Mouse (Mus musculus): ENCODE results near the gene Armh3. TPM values are rescaled to one million over a fixed set of nuclear protein-coding genes. Genes with fewer than 3 reads are reported as not detected.

The Armh3 gene
- polyA plus RNA-seq, 1 experiment from 2014 or later = 17.8 TPM

- no peak for ATAC-seq (ENCODE audit: insufficient read depth)
- Histone ChIP-seq H3K36me3 (ENCODE audit: insufficient read depth) (peaks cover 8% of the 10 kb centered on the region; the same call in 1 of the 2 replicates), H3K27ac (ENCODE audit: low read depth) (no peak overlapping the region), H3K4me3 (ENCODE audit: low read depth, low read length) (no peak overlapping the region), H3K4me1 (ENCODE audit: insufficient read depth) (no peaks in the 10 kb centered on the region), H3K4me2 (no peak overlapping the region), H3K9me3 (ENCODE audit: low read depth, low read length) (no peaks in the 10 kb centered on the region), H3K27me3 (ENCODE audit: insufficient read depth, low read length) (no peaks in the 10 kb centered on the region), H3K9ac (no peak overlapping the region)
- DNase-seq = no peak
- WGBS = 90% methylated on average over 6 of the region's 6 CpGs
- no peak for TF ChIP-seq CTCF (IDR thresholded peaks at IDR 0.05; ENCODE audit: low read depth)
Measured at GRCm38 (mm10) chr19:45918406-45918805, 79.9 kb downstream of the Armh3 start.

GRCm38 (mm10) chr19:45917856-45918255 is 80.4 kb downstream of the Armh3 start:
- H3K4me3 ChIP-seq (ENCODE audit: low read depth, low read length) = no peak overlapping the region
- H3K27ac ChIP-seq (ENCODE audit: low read depth) = no peak overlapping the region
- H3K36me3 ChIP-seq (ENCODE audit: insufficient read depth) = peaks cover 8% of the 10 kb centered on the region; the same call in 1 of the 2 replicates
- DNase-seq = no peak
- TF ChIP-seq CTCF (IDR thresholded peaks at IDR 0.05; ENCODE audit: low read depth) = no peak
- no peak overlapping the region for H3K9ac ChIP-seq
- H3K27me3 ChIP-seq (ENCODE audit: insufficient read depth, low read length) = no peaks in the 10 kb centered on the region
- no peak overlapping the region for H3K4me2 ChIP-seq
- H3K4me1 ChIP-seq (ENCODE audit: insufficient read depth) = no peaks in the 10 kb centered on the region
- no peaks in the 10 kb centered on the region for H3K9me3 ChIP-seq (ENCODE audit: low read depth, low read length)
- WGBS = 69% methylated on average over 3 of the region's 3 CpGs
- no peak for ATAC-seq (ENCODE audit: insufficient read depth)

- Histone ChIP-seq H3K4me3 (ENCODE audit: low read depth, low read length) (no peak overlapping the region), H3K36me3 (ENCODE audit: insufficient read depth) (peaks cover 2% of the 10 kb centered on the region; the same call in 1 of the 2 replicates), H3K27ac (ENCODE audit: low read depth) (no peak overlapping the region), H3K4me1 (ENCODE audit: insufficient read depth) (no peaks in the 10 kb centered on the region), H3K4me2 (no peak overlapping the region), H3K27me3 (ENCODE audit: insufficient read depth, low read length) (no peaks in the 10 kb centered on the region), H3K9ac (no peak overlapping the region), H3K9me3 (ENCODE audit: low read depth, low read length) (no peaks in the 10 kb centered on the region)
- 75% methylated on average over 4 of the region's 4 CpGs for WGBS
- ATAC-seq (ENCODE audit: insufficient read depth) = no peak
- DNase-seq = no peak
- TF ChIP-seq CTCF (IDR thresholded peaks at IDR 0.05; ENCODE audit: low read depth) = no peak
Measured at GRCm38 (mm10) chr19:45916461-45916860, 81.8 kb downstream of the Armh3 start.

- Histone ChIP-seq H3K4me2 (no peak overlapping the region), H3K36me3 (ENCODE audit: insufficient read depth) (peaks cover 2% of the 10 kb centered on the region; the same call in 1 of the 2 replicates), H3K4me3 (ENCODE audit: low read depth, low read length) (no peak overlapping the region), H3K27me3 (ENCODE audit: insufficient read depth, low read length) (no peaks in the 10 kb centered on the region), H3K9ac (no peak overlapping the region), H3K27ac (ENCODE audit: low read depth) (no peak overlapping the region), H3K4me1 (ENCODE audit: insufficient read depth) (no peaks in the 10 kb centered on the region), H3K9me3 (ENCODE audit: low read depth, low read length) (no peaks in the 10 kb centered on the region)
- no peak for TF ChIP-seq CTCF (IDR thresholded peaks at IDR 0.05; ENCODE audit: low read depth)
- no peak for ATAC-seq (ENCODE audit: insufficient read depth)
- no peak for DNase-seq
- WGBS = 86% methylated on average over 3 of the region's 3 CpGs
Measured at GRCm38 (mm10) chr19:45916026-45916425, 82.3 kb downstream of the Armh3 start.

- 40% methylated on average over 5 of the region's 5 CpGs for WGBS
Measured at GRCm38 (mm10) chr19:45913036-45913435, 85.3 kb downstream of the Armh3 start.

DNA sequence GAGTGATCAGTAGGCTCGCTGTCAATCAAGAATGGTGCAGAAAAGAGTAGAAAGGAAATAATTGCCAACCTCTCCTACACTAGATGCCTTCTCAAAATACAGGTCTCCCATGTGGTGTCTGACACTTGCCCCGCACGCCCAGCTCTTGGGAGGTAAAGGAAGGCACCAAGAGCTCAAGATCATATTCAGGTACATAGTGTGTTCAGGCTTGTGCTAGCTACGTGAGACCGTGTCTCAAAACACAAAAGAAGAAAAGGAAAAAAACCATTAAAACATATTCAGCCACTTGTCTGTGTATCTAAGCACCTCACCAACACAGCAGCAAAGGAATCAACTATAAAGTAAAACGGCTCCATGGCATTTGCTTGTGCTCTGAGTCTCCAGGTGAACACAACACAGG is 85.9 kb downstream of the Armh3 start:
- no peak for DNase-seq
- 0 out of 2 replicates have a peak, but pooled peaks cover 2% of the 10 kb centered on the region for H3K36me3 ChIP-seq (ENCODE audit: insufficient read depth)
- H3K4me3 ChIP-seq (ENCODE audit: low read depth, low read length) = no peak overlapping the region
- no peaks in the 10 kb centered on the region for H3K4me1 ChIP-seq (ENCODE audit: insufficient read depth)
- TF ChIP-seq CTCF (IDR thresholded peaks at IDR 0.05; ENCODE audit: low read depth) = no peak
- no peak overlapping the region for H3K4me2 ChIP-seq
- no peaks in the 10 kb centered on the region for H3K9me3 ChIP-seq (ENCODE audit: low read depth, low read length)
- H3K27me3 ChIP-seq (ENCODE audit: insufficient read depth, low read length) = no peaks in the 10 kb centered on the region
- no peak overlapping the region for H3K9ac ChIP-seq
- no peak overlapping the region for H3K27ac ChIP-seq (ENCODE audit: low read depth)
- no peak for ATAC-seq (ENCODE audit: insufficient read depth)
- WGBS = 90% methylated on average over 6 of the region's 6 CpGs

More at GRCm38 (mm10) chr19:45913036-45913435, 85.3 kb downstream of the Armh3 start:
- no peak overlapping the region for H3K4me2 ChIP-seq
- no peaks in the 10 kb centered on the region for H3K4me1 ChIP-seq (ENCODE audit: insufficient read depth)
- TF ChIP-seq CTCF (IDR thresholded peaks at IDR 0.05; ENCODE audit: low read depth) = no peak
- no peaks in the 10 kb centered on the region for H3K27me3 ChIP-seq (ENCODE audit: insufficient read depth, low read length)
- H3K27ac ChIP-seq (ENCODE audit: low read depth) = no peak overlapping the region
- no peak overlapping the region for H3K9ac ChIP-seq
- DNase-seq = no peak
- H3K36me3 ChIP-seq (ENCODE audit: insufficient read depth) = 0 out of 2 replicates have a peak, but pooled peaks cover 2% of the 10 kb centered on the region
- ATAC-seq (ENCODE audit: insufficient read depth) = no peak
- H3K9me3 ChIP-seq (ENCODE audit: low read depth, low read length) = no peaks in the 10 kb centered on the region
- no peak overlapping the region for H3K4me3 ChIP-seq (ENCODE audit: low read depth, low read length)

GRCm38 (mm10) chr19:45911236-45912025 is 86.9 kb downstream of the Armh3 start:
- Histone ChIP-seq H3K4me3 (ENCODE audit: low read depth, low read length) (no peak overlapping the region), H3K9ac (no peak overlapping the region), H3K9me3 (ENCODE audit: low read depth, low read length) (no peaks in the 10 kb centered on the region), H3K27me3 (ENCODE audit: insufficient read depth, low read length) (no peaks in the 10 kb centered on the region), H3K4me2 (no peak overlapping the region), H3K36me3 (ENCODE audit: insufficient read depth) (0 out of 2 replicates have a peak, but pooled peaks cover 3% of the 10 kb centered on the region), H3K27ac (ENCODE audit: low read depth) (no peak overlapping the region), H3K4me1 (ENCODE audit: insufficient read depth) (no peaks in the 10 kb centered on the region)
- ATAC-seq (ENCODE audit: insufficient read depth) (no peak), DNase-seq (no peak)
- no peak for TF ChIP-seq CTCF (IDR thresholded peaks at IDR 0.05; ENCODE audit: low read depth)
- 83% methylated on average over 10 of the region's 10 CpGs for WGBS

Measured in lung, embryonic 14.5 days (tissue).